Comparison of ENCODE assay signal across 15 mouse cellular contexts in the genomic region with DNA sequence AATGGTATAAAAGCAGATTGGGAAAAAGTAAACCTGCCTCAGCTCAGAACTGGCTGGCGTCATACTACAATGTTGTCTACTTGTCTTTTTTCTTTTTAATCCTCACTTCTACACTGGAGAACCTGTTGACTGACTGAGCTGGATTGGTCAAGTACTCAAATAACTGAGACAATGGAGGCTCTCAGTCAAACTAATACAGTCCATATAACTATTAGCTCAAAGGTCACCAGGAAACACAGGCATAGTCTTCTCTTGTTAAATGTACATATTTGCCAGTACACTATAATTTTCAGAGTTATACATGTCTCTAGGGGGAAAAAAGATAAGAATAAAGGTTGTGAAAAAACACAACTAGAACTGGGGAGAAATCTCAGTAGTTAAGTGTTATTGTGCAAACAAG.
"Had no signal": no experiment of that assay in that cellular context is flagged by ENCODE, and none has a peak within 500 bp of the region (broad histone marks: within the 10 kb centered on the region; RNA-seq: fewer than 3 reads in every experiment).

No protein-coding gene starts in this region.

- H3K36me3 ChIP-seq: neural tube, embryonic 12.5 days; neural tube, embryonic 13.5 days; neural tube, embryonic 15.5 days; stomach, embryonic 15.5 days had no signal

- DNase-seq: retina, postnatal 1 day; right cerebral cortex, adult 18-20 months; right cerebral cortex, postnatal 14 days; right cerebral cortex, postnatal 25 days; right cerebral cortex, postnatal 4 days; spleen, adult 18-20 months; thymus, adult 18-20 months; thymus, adult 2 months; thymus, postnatal 14 days; thymus, postnatal 25 days; thymus, postnatal 36 days had no signal

- H3K4me2 ChIP-seq: neural tube, embryonic 12.5 days; neural tube, embryonic 13.5 days; neural tube, embryonic 15.5 days; stomach, embryonic 15.5 days had no signal

- H3K9ac ChIP-seq: neural tube, embryonic 12.5 days; neural tube, embryonic 13.5 days; neural tube, embryonic 15.5 days; stomach, embryonic 15.5 days had no signal

- H3K4me1 ChIP-seq: neural tube, embryonic 12.5 days; neural tube, embryonic 13.5 days; neural tube, embryonic 15.5 days; stomach, embryonic 15.5 days had no signal

- H3K27me3 ChIP-seq: neural tube, embryonic 12.5 days; neural tube, embryonic 13.5 days; neural tube, embryonic 15.5 days; stomach, embryonic 15.5 days had no signal

- H3K27ac ChIP-seq: neural tube, embryonic 12.5 days; neural tube, embryonic 13.5 days; neural tube, embryonic 15.5 days; stomach, embryonic 15.5 days had no signal

- H3K9me3 ChIP-seq: neural tube, embryonic 12.5 days; neural tube, embryonic 13.5 days; neural tube, embryonic 15.5 days; stomach, embryonic 15.5 days had no signal

- H3K4me3 ChIP-seq: neural tube, embryonic 12.5 days; neural tube, embryonic 13.5 days; neural tube, embryonic 15.5 days; stomach, embryonic 15.5 days had no signal
